Mouse (Mus musculus) ES-Bruce4 (cell line): Measurements from ENCODE around the gene Card19. TPM values are rescaled to one million over a fixed set of nuclear protein-coding genes. Genes with fewer than 3 reads are reported as not detected.

Experiments
- H3K27ac ChIP-seq: 2 replicates; pipeline ENCODE4 v1.5.1; 2012; ENCODE audit warnings: low read length, inconsistent platforms; ENCODE audit not compliant: insufficient read depth
- H3K27me3 ChIP-seq: 2 replicates; pipeline ENCODE4 v1.6.1; 2012; ENCODE audit warnings: mild to moderate bottlenecking, low read length, inconsistent platforms; ENCODE audit not compliant: control insufficient read depth, poor library complexity, insufficient read depth, severe bottlenecking
- H3K36me3 ChIP-seq: 2 replicates; pipeline ENCODE4 v1.6.1; 2012; ENCODE audit warnings: inconsistent platforms, mild to moderate bottlenecking, low read length, moderate library complexity; ENCODE audit not compliant: control insufficient read depth, poor library complexity, insufficient read depth, severe bottlenecking
- H3K4me1 ChIP-seq: one replicate; pipeline ENCODE4 v1.8.1; 2011; ENCODE audit warnings: low read length; ENCODE audit not compliant: control insufficient read depth, insufficient read depth
- H3K4me3 ChIP-seq: 2 replicates; pipeline ENCODE4 v1.5.1; 2011; ENCODE audit warnings: low read depth, mild to moderate bottlenecking, low read length
- H3K9ac ChIP-seq: 2 replicates; pipeline ENCODE4 v1.6.1; 2012; ENCODE audit warnings: low read depth, mild to moderate bottlenecking, inconsistent platforms; ENCODE audit not compliant: poor library complexity, severe bottlenecking
- H3K9me3 ChIP-seq: replicated peaks from 2 replicates; pipeline ENCODE4 v1.6.1; 2012; ENCODE audit warnings: mild to moderate bottlenecking, low read length, inconsistent platforms; ENCODE audit not compliant: control insufficient read depth, poor library complexity, insufficient read depth, severe bottlenecking
- CTCF ChIP-seq: IDR thresholded peaks from one replicate; pipeline ENCODE4 v1.8.1; 2011; ENCODE audit warnings: low read depth, low read length
- EP300 ChIP-seq: IDR thresholded peaks from 2 replicates; pipeline ENCODE4 v1.6.1; 2011; ENCODE audit warnings: low read depth, low read length; ENCODE audit not compliant: insufficient read depth
- POLR2A ChIP-seq: IDR thresholded peaks from one replicate; pipeline ENCODE4 v1.8.1; 2011; ENCODE audit warnings: low read length; ENCODE audit not compliant: insufficient read depth
- polyA plus RNA-seq: library from polyadenylated mRNA; stranded (reverse); fragments of >200 nt; gene quantifications from 2 replicates; pipeline ENCODE4 v1.2.4, GENCODE M21; 2011; ENCODE audit warnings: low read depth; ENCODE audit not compliant: missing spikeins, insufficient read depth, insufficient read length

Card19 gene
- polyA plus RNA-seq, 1 experiment, result 22.1 TPM

- TF ChIP-seq CTCF (peak; percentile 23), POLR2A (no peak)
- H3K4me3 ChIP-seq, result no peak overlapping the region
- no peaks in the 10 kb centered on the region for H3K9me3 ChIP-seq
- H3K27ac ChIP-seq, result no peak overlapping the region
- peaks cover 10% of the 10 kb centered on the region; the same call in 1 of the 2 replicates for H3K27me3 ChIP-seq
- H3K36me3 ChIP-seq, result no peaks in the 10 kb centered on the region
- H3K9ac ChIP-seq, result no peak overlapping the region
- peaks cover 3% of the 10 kb centered on the region for H3K4me1 ChIP-seq
Observed at GRCm38 (mm10) chr13:49220912-49221311, 5.1 kb upstream of the Card19 start.

GRCm38 (mm10) chr13:49219367-49219766, 3.5 kb upstream of the Card19 start:
- peaks cover 2% of the 10 kb centered on the region for H3K4me1 ChIP-seq
- H3K9ac ChIP-seq, result no peak overlapping the region
- no peaks in the 10 kb centered on the region for H3K36me3 ChIP-seq
- no peak overlapping the region for H3K27ac ChIP-seq
- no peak overlapping the region for H3K4me3 ChIP-seq
- H3K27me3 ChIP-seq, result peaks cover 10% of the 10 kb centered on the region; the same call in 1 of the 2 replicates
- TF ChIP-seq POLR2A (no peak), CTCF (no peak), EP300 (no peak)
- H3K9me3 ChIP-seq, result no peaks in the 10 kb centered on the region

GRCm38 (mm10) chr13:49218651-49219050, 2.8 kb upstream of the Card19 start:
- Histone ChIP-seq H3K9ac (no peak overlapping the region), H3K27me3 (peaks cover 8% of the 10 kb centered on the region; the same call in 1 of the 2 replicates), H3K9me3 (no peaks in the 10 kb centered on the region), H3K27ac (no peak overlapping the region), H3K4me3 (no peak overlapping the region), H3K36me3 (no peaks in the 10 kb centered on the region), H3K4me1 (no peaks in the 10 kb centered on the region)
- TF ChIP-seq CTCF (no peak), EP300 (no peak), POLR2A (no peak)

GRCm38 (mm10) chr13:49216808-49217561, 1.1 kb upstream of the Card19 start:
- Histone ChIP-seq H3K27me3 (0 out of 2 replicates have a peak, but pooled peaks cover 2% of the 10 kb centered on the region), H3K4me3 (no peak overlapping the region), H3K4me1 (peaks cover 2% of the 10 kb centered on the region), H3K27ac (no peak overlapping the region), H3K9me3 (no peaks in the 10 kb centered on the region), H3K36me3 (no peaks in the 10 kb centered on the region), H3K9ac (no peak overlapping the region)
- TF ChIP-seq CTCF (no peak), POLR2A (no peak), EP300 (no peak)

DNA sequence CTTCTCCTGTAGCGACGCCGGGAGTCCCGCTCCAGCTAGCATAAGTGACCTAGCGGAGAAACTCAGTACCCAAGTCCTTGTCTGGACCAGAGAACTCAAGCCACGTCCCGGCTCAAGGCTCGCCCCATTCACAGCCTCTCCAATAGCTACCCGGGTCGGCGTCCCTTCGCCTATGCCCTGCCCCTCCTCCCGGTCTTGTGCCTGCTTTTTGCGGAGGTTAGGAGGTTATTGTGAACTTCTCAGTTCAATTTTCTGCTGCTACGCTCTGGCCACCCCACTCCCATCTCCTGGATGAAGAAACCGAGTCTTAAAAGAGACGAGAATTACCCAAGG, 349 bp upstream of the Card19 start:
- Histone ChIP-seq H3K27ac (no peak overlapping the region), H3K27me3 (no peaks in the 10 kb centered on the region), H3K9ac (peak overlapping the region; percentile 68), H3K4me1 (peaks cover 2% of the 10 kb centered on the region), H3K4me3 (peak overlapping the region; percentile 58), H3K36me3 (no peaks in the 10 kb centered on the region), H3K9me3 (no peaks in the 10 kb centered on the region)
- TF ChIP-seq EP300 (no peak), CTCF (no peak), POLR2A (no peak)

GRCm38 (mm10) chr13:49215128-49215503, 721 bp downstream of the Card19 start:
- Histone ChIP-seq H3K36me3 (no peaks in the 10 kb centered on the region), H3K4me3 (peak overlapping the region; percentile 64), H3K4me1 (peaks cover 2% of the 10 kb centered on the region), H3K27ac (no peak overlapping the region), H3K27me3 (no peaks in the 10 kb centered on the region), H3K9me3 (no peaks in the 10 kb centered on the region), H3K9ac (peak overlapping the region; percentile 68)
- TF ChIP-seq POLR2A (no peak), EP300 (no peak)
